Mouse (Mus musculus): ENCODE measurements around the gene Eps8. TPM values are rescaled to one million over a fixed set of nuclear protein-coding genes. Genes with fewer than 3 reads are reported as not detected.

Eps8 gene
- total RNA-seq, 1 experiment: 17.0 TPM

DNA sequence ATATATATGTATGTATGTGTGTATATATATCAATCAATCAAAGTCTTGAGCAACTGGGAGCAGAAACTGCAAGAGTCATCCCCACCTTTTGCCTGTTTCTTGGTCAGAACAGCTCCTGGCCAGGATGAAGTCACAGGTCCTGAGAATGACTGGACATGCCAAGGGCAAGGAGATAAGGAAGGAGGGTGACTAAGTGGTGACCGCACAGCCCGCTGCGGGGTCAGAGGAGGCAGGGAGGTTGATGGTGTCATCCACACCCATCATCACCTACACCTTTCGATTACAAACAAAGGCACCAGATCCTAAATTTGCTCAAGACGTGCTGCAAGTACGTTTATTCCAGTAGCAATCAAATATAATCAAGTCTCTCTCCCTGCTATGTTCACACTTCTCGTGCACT, 148.1 kb downstream of the Eps8 start:
- no peak for TF ChIP-seq MAFK (IDR thresholded peaks at IDR 0.05; ENCODE audit: insufficient read depth, low read depth, low read length)
- H3K9ac ChIP-seq (ENCODE audit: insufficient read depth, low read depth, low read length, poor library complexity, severe bottlenecking): no peak overlapping the region
- H3K4me3 ChIP-seq (ENCODE audit: insufficient read depth in 1 of 2, low read depth in 1 of 2, low read length in 2 of 2, poor library complexity in 1 of 2, severe bottlenecking in 1 of 2): no peak overlapping the region
- no peak overlapping the region for H3K27ac ChIP-seq (ENCODE audit: insufficient read depth, low read depth, low read length, poor library complexity, severe bottlenecking)
- no peaks in the 10 kb centered on the region for H3K9me3 ChIP-seq (ENCODE audit: control insufficient read depth, insufficient read depth, low read depth, low read length)
- in situ Hi-C loops (cut with MboI; ENCODE audit: low sequenced_read_pairs in 2 of 2, unreplicated experiment in 2 of 2): no loop called here
- no peak for DNase-seq (ENCODE audit: low read depth, low spot score)
- no peaks in the 10 kb centered on the region; the same call in 1 of the 2 replicates for H3K36me3 ChIP-seq (ENCODE audit: control insufficient read depth, insufficient read depth, low read length, poor library complexity, severe bottlenecking)
- H3K4me1 ChIP-seq (ENCODE audit: control insufficient read depth in 2 of 2, insufficient read depth in 2 of 2, low read length in 2 of 2, poor library complexity in 1 of 2): peaks cover 7 to 12% of the 10 kb centered on the region in 2 experiments

DNA sequence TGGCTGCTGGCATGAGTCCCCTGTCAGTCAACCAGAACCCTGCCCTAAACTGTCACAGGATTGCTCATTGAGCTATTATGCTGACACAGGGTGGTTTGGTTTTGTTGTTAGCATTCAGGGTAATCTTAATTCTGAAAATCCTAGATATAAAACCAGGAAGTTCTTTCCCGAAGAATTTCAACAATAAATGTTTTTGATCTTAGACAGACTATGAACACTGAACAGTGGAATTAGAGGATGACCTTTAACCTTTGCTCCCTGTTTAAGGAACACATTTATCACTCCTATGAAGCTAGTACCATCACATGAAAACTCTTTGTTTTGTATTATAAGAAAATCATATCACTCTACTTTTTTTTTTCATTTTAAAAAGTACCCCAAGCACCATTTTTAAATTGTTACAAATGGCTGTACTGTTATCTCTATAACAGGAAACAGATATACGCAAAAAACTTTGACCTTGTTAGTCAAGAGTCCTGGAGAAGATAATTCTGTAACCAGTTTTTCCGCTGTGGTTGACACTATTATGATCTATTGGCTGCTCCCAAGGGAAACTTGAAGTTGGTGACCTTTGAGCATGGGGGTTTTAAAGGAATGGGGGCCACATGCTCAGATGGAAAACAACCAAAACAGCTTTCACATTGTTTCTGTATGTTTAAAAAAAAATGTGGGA, 149.0 kb downstream of the Eps8 start:
- H3K4me3 ChIP-seq (ENCODE audit: insufficient read depth in 1 of 2, low read depth in 1 of 2, low read length in 2 of 2, poor library complexity in 1 of 2, severe bottlenecking in 1 of 2): no peak overlapping the region
- no peak overlapping the region for H3K27ac ChIP-seq (ENCODE audit: insufficient read depth, low read depth, low read length, poor library complexity, severe bottlenecking)
- H3K9me3 ChIP-seq (ENCODE audit: control insufficient read depth, insufficient read depth, low read depth, low read length): no peaks in the 10 kb centered on the region
- no peaks in the 10 kb centered on the region; the same call in 1 of the 2 replicates for H3K36me3 ChIP-seq (ENCODE audit: control insufficient read depth, insufficient read depth, low read length, poor library complexity, severe bottlenecking)
- DNase-seq (ENCODE audit: low read depth, low spot score): no peak
- in situ Hi-C loops (cut with MboI; ENCODE audit: low sequenced_read_pairs in 2 of 2, unreplicated experiment in 2 of 2): no loop called here
- H3K4me1 ChIP-seq (ENCODE audit: control insufficient read depth in 2 of 2, insufficient read depth in 2 of 2, low read length in 2 of 2, poor library complexity in 1 of 2): peaks cover 7 to 12% of the 10 kb centered on the region in 2 experiments
- H3K9ac ChIP-seq (ENCODE audit: insufficient read depth, low read depth, low read length, poor library complexity, severe bottlenecking): no peak overlapping the region
- no peak for TF ChIP-seq MAFK (IDR thresholded peaks at IDR 0.05; ENCODE audit: insufficient read depth, low read depth, low read length)
- no peak for TF ChIP-seq HCFC1 (IDR thresholded peaks at IDR 0.05; ENCODE audit: borderline replicate concordance, insufficient read depth, low read length)
- no peak for TF ChIP-seq CHD2 (IDR thresholded peaks at IDR 0.05; ENCODE audit: low read depth, low read length)
- TF ChIP-seq ZC3H11A (IDR thresholded peaks at IDR 0.05; ENCODE audit: borderline replicate concordance, low read depth, low read length): no peak
- no peak for TF ChIP-seq ZNF384 (IDR thresholded peaks at IDR 0.05; ENCODE audit: low read depth, low read length)

DNA sequence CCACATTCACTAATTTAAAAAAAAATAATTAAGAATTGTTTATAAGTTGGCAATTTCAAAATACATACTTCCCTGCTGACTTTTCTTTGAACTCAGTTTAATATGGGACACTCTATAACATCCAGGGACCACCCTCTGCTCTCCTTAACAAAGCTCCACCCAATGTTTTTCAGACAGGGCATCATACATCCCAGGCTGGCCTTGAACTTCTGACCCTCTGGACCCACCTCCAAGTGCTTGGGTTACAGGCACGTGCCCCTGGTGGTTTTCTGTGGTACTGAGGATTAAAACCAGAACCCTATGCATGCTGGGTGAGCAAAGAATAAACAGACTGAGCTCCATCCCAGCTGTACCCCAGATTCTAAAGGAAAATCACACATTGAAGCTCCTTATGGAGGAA, 150.6 kb downstream of the Eps8 start:
- Histone ChIP-seq H3K4me3 (ENCODE audit: insufficient read depth in 1 of 2, low read depth in 1 of 2, low read length in 2 of 2, poor library complexity in 1 of 2, severe bottlenecking in 1 of 2) (no peak overlapping the region), H3K27ac (ENCODE audit: insufficient read depth, low read depth, low read length, poor library complexity, severe bottlenecking) (no peak overlapping the region; the same call in 1 of the 2 replicates), H3K36me3 (ENCODE audit: control insufficient read depth, insufficient read depth, low read length, poor library complexity, severe bottlenecking) (no peaks in the 10 kb centered on the region; the same call in none of the 2 replicates), H3K9me3 (ENCODE audit: control insufficient read depth, insufficient read depth, low read depth, low read length) (no peaks in the 10 kb centered on the region), H3K9ac (ENCODE audit: insufficient read depth, low read depth, low read length, poor library complexity, severe bottlenecking) (peak overlapping the region; percentile 43; the same call in 1 of the 2 replicates), H3K4me1 (ENCODE audit: control insufficient read depth in 2 of 2, insufficient read depth in 2 of 2, low read length in 2 of 2, poor library complexity in 1 of 2) (peaks cover 6 to 10% of the 10 kb centered on the region in 2 experiments)
- DNase-seq (ENCODE audit: low read depth, low spot score): no peak
- in situ Hi-C loops (cut with MboI; ENCODE audit: low sequenced_read_pairs in 2 of 2, unreplicated experiment in 2 of 2): no loop called here
- no peak for TF ChIP-seq CHD2 (IDR thresholded peaks at IDR 0.05; ENCODE audit: low read depth, low read length)
- no peak for TF ChIP-seq ZC3H11A (IDR thresholded peaks at IDR 0.05; ENCODE audit: borderline replicate concordance, low read depth, low read length)
- no peak for TF ChIP-seq MAFK (IDR thresholded peaks at IDR 0.05; ENCODE audit: insufficient read depth, low read depth, low read length)

DNA sequence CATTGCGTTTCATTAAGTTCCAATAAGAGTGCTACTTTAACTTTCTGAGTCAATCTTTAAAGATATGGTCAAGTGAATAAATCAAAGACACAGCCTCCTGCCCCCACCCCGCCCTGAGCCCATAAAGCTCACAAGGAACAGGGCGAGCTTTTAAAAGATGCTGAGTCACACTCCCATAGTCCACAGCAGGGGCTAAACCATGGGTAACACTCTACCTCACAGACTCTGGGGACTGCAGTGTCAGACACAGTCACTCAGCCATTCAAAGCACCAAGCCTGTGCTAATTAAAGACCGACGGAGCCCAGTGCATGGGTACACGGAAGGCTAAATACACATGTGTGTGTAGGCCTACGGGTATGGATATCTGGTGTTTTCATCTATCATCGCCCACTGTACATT, 151.2 kb downstream of the Eps8 start:
- Histone ChIP-seq H3K9ac (ENCODE audit: insufficient read depth, low read depth, low read length, poor library complexity, severe bottlenecking) (peak overlapping the region; percentile 43; the same call in 1 of the 2 replicates), H3K36me3 (ENCODE audit: control insufficient read depth, insufficient read depth, low read length, poor library complexity, severe bottlenecking) (no peaks in the 10 kb centered on the region; the same call in none of the 2 replicates), H3K9me3 (ENCODE audit: control insufficient read depth, insufficient read depth, low read depth, low read length) (no peaks in the 10 kb centered on the region), H3K4me3 (ENCODE audit: insufficient read depth in 1 of 2, low read depth in 1 of 2, low read length in 2 of 2, poor library complexity in 1 of 2, severe bottlenecking in 1 of 2) (no peak overlapping the region), H3K4me1 (ENCODE audit: control insufficient read depth in 2 of 2, insufficient read depth in 2 of 2, low read length in 2 of 2, poor library complexity in 1 of 2) (peaks cover 9 to 12% of the 10 kb centered on the region in 2 experiments), H3K27ac (ENCODE audit: insufficient read depth, low read depth, low read length, poor library complexity, severe bottlenecking) (peak overlapping the region; percentile 69)
- no peak for TF ChIP-seq ZNF384 (IDR thresholded peaks at IDR 0.05; ENCODE audit: low read depth, low read length)
- TF ChIP-seq ZC3H11A (IDR thresholded peaks at IDR 0.05; ENCODE audit: borderline replicate concordance, low read depth, low read length): no peak
- no peak for TF ChIP-seq CHD2 (IDR thresholded peaks at IDR 0.05; ENCODE audit: low read depth, low read length)
- no peak for TF ChIP-seq HCFC1 (IDR thresholded peaks at IDR 0.05; ENCODE audit: borderline replicate concordance, insufficient read depth, low read length)
- peak; percentile 90 for TF ChIP-seq MAFK (IDR thresholded peaks at IDR 0.05; ENCODE audit: insufficient read depth, low read depth, low read length)
- peak; percentile 39 for DNase-seq (ENCODE audit: low read depth, low spot score)
- in situ Hi-C loops (cut with MboI; ENCODE audit: low sequenced_read_pairs in 2 of 2, unreplicated experiment in 2 of 2): no loop called here

DNA sequence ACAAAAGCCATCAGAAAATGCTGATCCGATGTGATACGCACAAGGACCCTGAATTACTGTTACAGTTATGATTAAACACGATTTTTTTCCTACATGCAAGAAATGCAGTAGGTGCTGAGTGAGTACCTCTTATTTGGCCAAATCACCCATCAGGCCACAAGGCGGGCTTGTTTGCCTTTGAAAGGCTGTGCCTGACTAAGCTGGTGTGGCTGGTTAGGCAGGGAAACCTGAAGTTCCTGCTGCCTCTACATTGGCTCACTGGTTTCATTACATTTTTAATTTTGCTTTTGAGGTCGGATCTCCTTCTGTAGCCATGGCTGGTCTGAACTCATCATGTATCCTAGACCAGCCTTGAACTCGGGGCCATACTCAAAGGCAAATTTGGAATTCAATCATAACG, 151.7 kb downstream of the Eps8 start:
- no peak overlapping the region for H3K4me3 ChIP-seq (ENCODE audit: insufficient read depth in 1 of 2, low read depth in 1 of 2, low read length in 2 of 2, poor library complexity in 1 of 2, severe bottlenecking in 1 of 2)
- TF ChIP-seq HCFC1 (IDR thresholded peaks at IDR 0.05; ENCODE audit: borderline replicate concordance, insufficient read depth, low read length): no peak
- TF ChIP-seq ZC3H11A (IDR thresholded peaks at IDR 0.05; ENCODE audit: borderline replicate concordance, low read depth, low read length): no peak
- no peak for TF ChIP-seq MAFK (IDR thresholded peaks at IDR 0.05; ENCODE audit: insufficient read depth, low read depth, low read length)
- no peak for TF ChIP-seq ZNF384 (IDR thresholded peaks at IDR 0.05; ENCODE audit: low read depth, low read length)
- TF ChIP-seq CHD2 (IDR thresholded peaks at IDR 0.05; ENCODE audit: low read depth, low read length): no peak
- H3K36me3 ChIP-seq (ENCODE audit: control insufficient read depth, insufficient read depth, low read length, poor library complexity, severe bottlenecking): no peaks in the 10 kb centered on the region; the same call in none of the 2 replicates
- no peaks in the 10 kb centered on the region for H3K9me3 ChIP-seq (ENCODE audit: control insufficient read depth, insufficient read depth, low read depth, low read length)
- peaks cover 9 to 12% of the 10 kb centered on the region in 2 experiments for H3K4me1 ChIP-seq (ENCODE audit: control insufficient read depth in 2 of 2, insufficient read depth in 2 of 2, low read length in 2 of 2, poor library complexity in 1 of 2)
- DNase-seq (ENCODE audit: low read depth, low spot score): no peak
- H3K27ac ChIP-seq (ENCODE audit: insufficient read depth, low read depth, low read length, poor library complexity, severe bottlenecking): peak overlapping the region; percentile 1; the same call in 1 of the 2 replicates
- H3K9ac ChIP-seq (ENCODE audit: insufficient read depth, low read depth, low read length, poor library complexity, severe bottlenecking): no peak overlapping the region
- in situ Hi-C loops (cut with MboI; ENCODE audit: low sequenced_read_pairs in 2 of 2, unreplicated experiment in 2 of 2): no loop called here

Measured in ES-E14 (cell line).